Mouse (Mus musculus) bone marrow, adult 2 months (tissue): ENCODE data around the gene Upk1b. TPM values are rescaled to one million over a fixed set of nuclear protein-coding genes. Genes with fewer than 3 reads are reported as not detected.

ENCODE experiments used
- H3K27ac ChIP-seq: fragments of 200-500 bp; 2 replicates; pipeline ENCODE4 v1.5.1; 2012; ENCODE audit warnings: low read depth, mild to moderate bottlenecking, control low read depth, inconsistent platforms, low read length; ENCODE audit not compliant: control insufficient read depth, poor library complexity, insufficient read depth
- H3K4me1 ChIP-seq: fragments of 200-500 bp; 2 replicates; pipeline ENCODE4 v1.6.1; 2011; ENCODE audit warnings: low read length; ENCODE audit not compliant: control insufficient read depth, insufficient read depth
- H3K4me3 ChIP-seq: fragments of 200-500 bp; replicated peaks from 2 replicates; pipeline ENCODE3; 2011; ENCODE audit warnings: mild to moderate bottlenecking, low read depth, low read length, control low read depth; ENCODE audit not compliant: control insufficient read depth
- CTCF ChIP-seq: fragments of 200-500 bp; IDR thresholded peaks from 2 replicates; pipeline ENCODE4 v1.5.1; 2011; ENCODE audit warnings: low read length, control low read depth; ENCODE audit not compliant: control insufficient read depth, insufficient read depth
- POLR2A ChIP-seq: fragments of 200-500 bp; IDR thresholded peaks from 2 replicates; pipeline ENCODE4 v1.6.1; 2011; ENCODE audit warnings: low read depth, mild to moderate bottlenecking, control low read depth, low read length, borderline replicate concordance; ENCODE audit not compliant: control insufficient read depth
- WGBS: fragments of 180-500 bp; shearing (Covaris S2); methylation state at CpG from one replicate; pipeline ENCODE4 v1.1.7; 2018; 5-methylcytosine and 5-hydroxymethylcytosine counted together
- polyA plus RNA-seq: library from polyadenylated mRNA; stranded (reverse); fragments of >200 nt; gene quantifications from 2 replicates; pipeline ENCODE4 v1.2.4, GENCODE M21; 2011; ENCODE audit warnings: low replicate concordance; ENCODE audit not compliant: missing spikeins, insufficient read depth, insufficient read length

The Upk1b gene
- polyA plus RNA-seq, 1 experiment = not detected

- H3K4me1 ChIP-seq = no peaks in the 10 kb centered on the region
- TF ChIP-seq POLR2A (no peak), CTCF (no peak)
- no peak overlapping the region for H3K4me3 ChIP-seq
- WGBS = 86% methylated on average over 7 of the region's 7 CpGs
- no peak overlapping the region for H3K27ac ChIP-seq
Observed at GRCm38 (mm10) chr16:38785301-38785700, 14.8 kb downstream of the Upk1b start.

DNA sequence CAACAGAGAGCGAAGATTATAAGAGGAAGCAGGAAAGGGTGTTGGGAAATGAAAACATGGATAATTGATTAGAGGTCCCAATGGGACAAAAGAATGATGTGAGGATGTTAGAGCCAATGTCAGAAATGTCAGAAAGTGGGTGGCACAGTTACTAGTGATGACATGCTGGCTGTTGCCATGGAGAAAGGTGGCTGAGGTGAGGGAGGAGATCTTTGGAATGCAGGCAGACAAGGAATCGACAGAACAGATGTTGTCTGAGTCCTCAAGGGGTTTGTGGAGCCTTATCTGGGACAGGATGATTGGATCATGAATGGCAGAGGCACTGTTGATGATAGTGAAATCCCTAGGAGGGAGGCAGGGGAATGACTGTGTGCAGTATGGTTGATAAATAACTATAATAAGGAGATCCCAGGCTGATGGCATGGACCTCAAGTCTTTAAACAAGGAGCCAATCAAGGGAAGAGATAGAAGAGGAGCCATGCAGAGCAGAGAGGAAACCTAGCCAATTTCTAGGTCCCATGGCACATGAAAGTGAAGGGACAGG, 17.5 kb downstream of the Upk1b start:
- no peak for TF ChIP-seq CTCF
- TF ChIP-seq POLR2A = no peak
- Histone ChIP-seq H3K27ac (no peak overlapping the region), H3K4me3 (no peak overlapping the region), H3K4me1 (no peaks in the 10 kb centered on the region)
- WGBS = 65% methylated on average over 2 of the region's 2 CpGs

- TF ChIP-seq CTCF = no peak
- TF ChIP-seq POLR2A = no peak
- H3K4me3 ChIP-seq = no peak overlapping the region
- WGBS = 51% methylated on average over 2 of the region's 2 CpGs
- no peak overlapping the region for H3K27ac ChIP-seq
- no peaks in the 10 kb centered on the region for H3K4me1 ChIP-seq
Observed at GRCm38 (mm10) chr16:38781946-38782345, 18.2 kb downstream of the Upk1b start.

- TF ChIP-seq POLR2A = no peak
- TF ChIP-seq CTCF = no peak
- Histone ChIP-seq H3K4me3 (no peak overlapping the region), H3K4me1 (no peaks in the 10 kb centered on the region), H3K27ac (no peak overlapping the region)
- 89% methylated on average over 7 of the region's 7 CpGs for WGBS
Observed at GRCm38 (mm10) chr16:38780960-38781572, 19.1 kb downstream of the Upk1b start.

DNA sequence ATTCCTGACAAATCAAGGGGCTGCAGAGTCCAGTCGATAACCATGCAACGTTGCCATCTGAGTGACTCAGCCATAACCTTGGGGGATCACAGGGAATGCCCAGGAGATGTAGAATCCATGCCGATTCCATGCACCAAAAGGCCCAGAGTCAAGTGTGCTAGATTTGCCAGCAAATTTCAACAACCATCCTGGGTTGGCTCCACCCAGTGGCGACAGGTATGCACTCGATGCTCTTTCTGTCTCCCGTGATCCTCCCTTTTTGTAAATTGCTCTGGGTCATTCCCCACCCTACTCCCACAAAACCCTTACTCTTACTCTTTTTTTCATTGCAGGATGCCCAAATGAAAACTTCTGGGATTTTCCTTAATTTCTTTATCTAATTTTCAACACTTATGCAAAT, 23.8 kb downstream of the Upk1b start:
- H3K4me1 ChIP-seq = no peaks in the 10 kb centered on the region; the same call in none of the 2 replicates
- H3K27ac ChIP-seq = no peak overlapping the region
- 66% methylated on average over 6 of the region's 6 CpGs for WGBS
- TF ChIP-seq CTCF = no peak
- no peak for TF ChIP-seq POLR2A
- no peak overlapping the region for H3K4me3 ChIP-seq

GRCm38 (mm10) chr16:38774964-38775746, 25.0 kb downstream of the Upk1b start:
- Histone ChIP-seq H3K27ac (no peak overlapping the region), H3K4me1 (peaks cover 2% of the 10 kb centered on the region), H3K4me3 (no peak overlapping the region)
- TF ChIP-seq POLR2A = no peak
- no peak for TF ChIP-seq CTCF
- 57% methylated on average over 7 of the region's 7 CpGs for WGBS

- 18% methylated on average over 12 of the region's 12 CpGs for WGBS
- Histone ChIP-seq H3K27ac (no peak overlapping the region), H3K4me3 (no peak overlapping the region), H3K4me1 (peaks cover 2% of the 10 kb centered on the region)
- TF ChIP-seq CTCF (no peak), POLR2A (no peak)
Observed at GRCm38 (mm10) chr16:38772906-38773496, 27.1 kb downstream of the Upk1b start.

DNA sequence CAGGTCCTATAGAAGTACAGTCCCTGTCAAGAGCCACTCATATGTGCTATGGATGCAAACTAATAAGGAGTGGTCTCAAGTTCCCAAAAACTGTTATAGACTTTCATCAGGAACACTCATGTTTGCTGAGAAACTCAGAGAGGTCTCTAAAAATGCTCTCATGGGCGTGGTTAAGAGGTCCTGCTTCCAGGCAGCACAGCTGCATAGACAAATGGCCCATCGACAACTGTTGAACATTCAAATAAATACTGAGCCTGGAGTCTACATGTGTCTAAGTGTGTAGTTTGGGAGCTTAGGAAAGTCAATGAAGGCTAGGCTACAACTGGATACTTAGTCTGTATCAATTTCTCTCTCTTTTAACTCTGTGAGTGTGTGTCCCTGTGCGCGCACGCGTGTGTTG, 29.0 kb downstream of the Upk1b start:
- WGBS = 92% methylated on average over 6 of the region's 6 CpGs

More for the DNA sequence above, 29.0 kb downstream of the Upk1b start:
- TF ChIP-seq POLR2A (no peak), CTCF (no peak)
- Histone ChIP-seq H3K4me3 (no peak overlapping the region), H3K27ac (no peak overlapping the region), H3K4me1 (peaks cover 2% of the 10 kb centered on the region)
